Mouse (Mus musculus) thymus, postnatal 25 days (tissue): ENCODE results near the gene Trio.
A peak's percentile ranks its signal among the peaks of the same experiment; 100 is the strongest.

Experiments
- DNase-seq: peaks from one replicate; pipeline ENCODE4 v3.0.0; 2022

Trio gene

DNA sequence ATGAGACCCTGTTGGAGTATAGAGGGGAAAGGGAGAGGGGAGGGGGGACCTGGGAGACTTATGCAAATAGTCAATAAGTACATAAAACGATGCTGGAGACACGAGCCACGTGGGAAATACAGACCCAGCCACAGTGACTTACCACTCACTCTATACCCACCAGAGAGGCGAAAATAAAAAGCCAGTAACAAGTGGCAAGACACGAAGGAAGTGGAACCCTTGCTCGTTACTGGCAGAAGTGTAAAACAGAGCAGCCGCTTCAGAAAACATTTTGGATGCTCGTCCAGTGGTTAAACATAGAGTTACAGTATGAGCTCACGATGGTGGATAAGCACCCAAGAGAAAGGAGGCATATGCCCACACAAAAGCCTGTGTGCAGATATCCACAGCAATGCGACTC lies 9.0 kb upstream of the Trio start:
- no peak for DNase-seq

DNA sequence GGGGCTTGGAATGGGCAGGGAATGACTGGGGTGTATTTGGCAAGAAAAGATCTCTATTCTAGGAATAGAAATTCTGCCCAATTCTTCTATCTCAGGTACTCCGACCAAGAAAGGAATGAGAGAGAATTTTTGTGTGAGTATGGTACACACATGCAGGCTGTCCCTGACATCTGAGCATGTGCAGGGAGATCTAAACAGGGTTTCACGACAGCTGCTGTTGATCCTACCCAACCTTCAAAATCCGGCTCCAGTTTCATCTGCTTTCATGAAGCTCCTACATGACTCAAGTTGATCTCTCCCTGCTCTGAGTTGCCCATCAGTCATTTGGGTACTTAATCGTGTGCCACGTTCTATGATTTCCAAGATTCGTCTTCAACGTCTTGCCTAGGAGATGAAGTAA lies 3.7 kb upstream of the Trio start:
- no peak for DNase-seq

DNA sequence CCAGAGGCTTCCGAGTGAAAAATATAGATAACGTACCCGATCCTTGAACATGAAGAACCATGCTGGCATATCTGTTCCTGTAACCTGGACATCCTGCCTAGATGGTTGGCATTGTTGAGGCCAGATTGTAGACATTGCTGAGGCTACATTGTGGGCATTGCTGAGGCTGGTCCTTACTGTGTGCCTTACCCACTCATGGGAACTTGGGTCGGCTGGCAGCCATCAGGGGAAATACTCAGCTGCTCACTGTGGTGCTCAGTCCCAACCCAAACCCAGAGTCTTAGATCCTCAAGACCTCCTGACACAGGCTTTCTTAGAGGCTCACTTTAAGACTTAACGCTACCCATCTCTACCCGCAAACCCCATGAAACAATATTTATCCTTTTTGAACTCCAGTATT lies 2.9 kb upstream of the Trio start:
- no peak for DNase-seq

DNA sequence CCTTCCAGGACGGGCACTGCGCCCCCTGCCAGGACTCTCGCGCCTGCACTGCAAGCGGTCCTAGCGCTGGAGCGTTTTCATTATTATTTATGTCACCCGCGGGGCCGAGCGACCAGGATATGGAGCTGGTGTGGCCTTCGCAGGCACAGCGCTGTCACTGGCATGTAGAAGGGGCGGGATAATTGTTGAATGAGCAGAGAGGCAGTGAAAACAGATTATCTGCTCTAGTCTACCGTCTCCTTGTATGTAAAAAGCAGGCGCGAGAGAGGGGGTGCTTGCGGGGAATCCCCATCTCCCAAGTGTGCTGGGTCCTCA lies 476 bp upstream of the Trio start:
- no peak for DNase-seq

DNA sequence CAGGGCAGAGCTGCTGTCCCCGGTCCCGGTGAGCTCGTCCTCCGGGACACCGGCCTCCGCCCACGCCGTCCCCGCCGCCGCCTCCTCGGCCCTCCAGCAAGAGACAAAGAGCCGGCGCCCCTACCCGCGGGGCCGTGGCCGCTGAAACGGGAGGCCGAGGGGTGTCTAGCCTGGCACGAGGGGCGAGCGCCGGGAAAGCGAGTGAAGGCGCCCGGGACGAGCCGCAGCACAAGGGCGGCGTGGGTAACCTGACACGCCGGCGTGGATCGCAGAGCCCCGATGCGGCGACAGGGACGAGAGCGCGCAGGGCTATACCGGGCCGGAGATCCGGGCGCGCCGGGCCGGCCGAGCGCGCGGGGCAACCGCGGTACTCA lies 696 bp downstream of the Trio start:
- DNase-seq: peak; percentile 33

DNA sequence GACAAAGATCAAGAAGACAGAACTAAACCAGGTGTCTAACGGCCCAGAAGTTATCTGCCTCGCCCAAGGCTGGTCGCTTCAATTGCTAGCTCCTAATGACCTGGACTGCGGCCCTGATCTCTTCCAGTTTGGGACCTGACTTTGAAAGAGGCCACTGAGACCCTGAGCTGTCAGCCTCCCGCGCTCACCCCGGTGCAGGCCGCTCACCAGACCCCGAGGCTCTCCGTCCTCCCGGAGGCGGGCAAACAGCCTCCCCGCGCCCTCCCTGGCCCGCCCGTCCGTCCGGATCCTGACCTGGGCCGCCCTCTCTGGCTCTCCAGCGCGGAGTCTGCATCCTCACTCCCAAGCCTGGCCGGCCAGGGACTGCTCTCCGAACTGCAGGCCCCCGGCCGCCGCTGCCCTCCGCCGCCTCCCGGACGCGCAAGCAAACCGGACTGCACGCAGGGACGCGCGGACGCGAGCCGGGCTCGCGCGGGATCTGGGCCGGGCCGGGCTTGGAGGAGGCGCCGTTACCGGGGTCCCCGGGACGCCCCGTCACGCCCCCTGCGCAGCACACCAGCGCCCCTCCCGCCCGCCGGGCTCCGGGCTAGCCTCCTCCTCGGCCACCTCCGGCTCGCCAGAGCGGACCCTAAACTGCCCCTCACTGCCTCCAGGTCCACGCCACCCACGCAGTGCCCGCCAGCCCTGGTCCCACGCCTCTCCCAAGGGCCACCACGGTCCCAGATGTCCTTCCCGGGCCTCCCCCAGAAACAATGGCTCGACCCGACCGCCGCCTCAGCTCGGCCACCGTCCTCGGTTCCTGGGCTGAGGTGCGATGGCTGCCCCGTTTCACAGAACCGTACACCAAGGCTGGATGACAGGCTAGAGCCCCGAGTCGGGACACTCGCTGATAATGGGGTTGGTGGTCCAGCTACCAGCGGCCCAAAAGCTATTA lies 1.4 kb downstream of the Trio start:
- DNase-seq: peak; percentile 26

DNA sequence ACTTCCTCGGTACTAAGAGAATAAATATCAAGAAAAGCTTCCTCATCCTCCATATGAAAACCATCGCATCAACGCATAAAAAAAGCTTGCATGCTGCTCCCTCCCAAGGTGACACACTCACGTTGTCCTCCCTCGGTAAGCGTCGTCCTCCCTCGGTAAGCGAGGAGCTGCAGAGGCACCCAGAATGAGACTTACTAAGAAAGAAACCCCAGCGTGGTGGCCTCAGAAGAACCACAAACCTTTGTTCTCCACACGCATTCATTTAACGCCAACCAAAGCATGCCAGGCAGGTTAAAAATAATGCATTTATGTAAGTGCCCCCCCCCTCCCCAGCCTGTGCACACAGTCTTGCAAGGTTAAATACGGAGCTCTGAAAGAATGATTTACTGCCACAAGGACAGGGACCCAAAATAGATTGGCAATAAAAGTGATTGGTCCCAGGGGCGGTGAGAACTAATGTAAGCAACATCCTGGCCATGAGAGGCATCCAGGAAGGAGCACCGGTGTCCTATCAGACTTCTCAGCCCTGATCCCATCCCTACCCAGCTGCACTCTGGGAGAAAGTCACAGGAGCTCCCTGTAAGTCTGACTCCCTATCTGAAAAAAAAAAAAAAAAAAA lies 3.9 kb downstream of the Trio start:
- DNase-seq: peak; percentile 8

DNA sequence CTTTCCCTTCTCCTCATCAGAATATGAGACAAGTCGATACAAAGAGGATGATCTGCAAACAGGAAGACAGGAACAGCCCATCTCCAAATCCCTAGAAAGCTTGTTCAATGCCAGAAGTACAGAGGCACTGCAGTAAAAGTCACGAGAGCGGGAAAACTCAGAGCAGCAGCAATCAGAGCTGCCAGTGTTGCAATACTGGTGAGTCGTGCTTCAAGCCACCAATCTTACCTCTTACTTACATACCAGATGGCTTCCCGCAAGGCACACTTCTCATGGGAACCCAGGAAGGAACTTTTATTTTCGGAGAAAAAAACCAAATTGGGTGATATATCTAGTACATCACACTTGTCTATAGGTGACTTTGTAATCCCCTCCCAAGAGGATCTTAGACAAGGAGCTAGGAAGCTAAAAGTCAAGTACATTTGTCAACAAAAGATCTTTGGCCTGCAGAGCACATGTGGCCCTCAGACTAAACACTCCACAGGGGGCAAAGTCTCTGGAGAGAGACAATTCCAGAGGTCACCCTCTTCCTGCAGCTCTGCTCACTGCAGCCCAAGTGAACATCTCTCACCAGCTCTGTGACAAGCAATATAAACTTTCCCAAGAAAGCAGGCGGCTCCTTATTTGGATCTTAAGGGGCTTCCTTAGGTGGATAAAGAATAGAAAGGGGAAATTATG lies 6.1 kb downstream of the Trio start:
- no peak for DNase-seq

DNA sequence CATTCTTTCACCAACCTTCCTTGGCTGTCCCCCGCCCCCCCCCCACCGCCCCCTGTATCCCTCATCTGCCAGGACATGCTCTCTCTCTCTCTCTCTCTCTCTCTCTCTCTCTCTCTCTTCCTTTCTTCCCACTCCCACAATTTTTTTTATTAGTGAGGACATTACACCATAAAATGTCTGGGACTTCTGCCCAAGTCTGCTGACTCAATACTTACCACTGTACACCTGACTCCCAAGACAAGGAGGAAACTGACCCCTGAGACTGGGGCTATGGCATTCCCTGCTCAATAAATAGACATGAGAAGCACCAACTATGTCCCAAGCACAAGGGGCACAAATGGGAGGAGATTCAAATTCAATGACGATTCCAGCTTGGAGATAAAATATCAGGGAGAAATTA lies 18.1 kb downstream of the Trio start:
- DNase-seq: no peak

DNA sequence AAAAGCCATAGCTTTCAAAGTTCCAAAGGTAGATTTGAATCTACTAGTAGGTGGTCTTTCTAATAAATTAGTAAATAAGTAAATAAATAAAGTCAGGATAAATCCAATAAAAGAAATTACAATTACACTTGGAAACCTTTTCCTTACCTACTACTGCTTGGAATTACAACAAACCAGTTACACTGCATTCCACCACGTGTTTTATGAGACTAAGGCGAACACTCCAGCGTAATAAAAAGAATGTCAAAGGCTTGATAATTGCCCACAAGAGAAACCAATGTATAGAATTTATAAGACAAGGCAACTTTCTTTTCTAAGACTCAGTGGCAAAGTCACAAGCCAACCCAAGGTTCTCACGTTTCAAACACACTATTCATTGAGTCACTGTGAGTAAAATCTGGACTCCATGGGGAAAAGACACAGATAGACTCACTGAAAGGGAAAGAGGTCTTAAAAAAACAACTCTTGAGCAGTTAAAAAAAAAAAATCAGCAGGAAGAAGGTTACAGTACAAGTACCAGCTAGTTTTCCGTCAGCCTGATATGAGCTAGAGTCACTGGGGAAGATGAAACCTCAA lies 21.4 kb downstream of the Trio start:
- DNase-seq: no peak

DNA sequence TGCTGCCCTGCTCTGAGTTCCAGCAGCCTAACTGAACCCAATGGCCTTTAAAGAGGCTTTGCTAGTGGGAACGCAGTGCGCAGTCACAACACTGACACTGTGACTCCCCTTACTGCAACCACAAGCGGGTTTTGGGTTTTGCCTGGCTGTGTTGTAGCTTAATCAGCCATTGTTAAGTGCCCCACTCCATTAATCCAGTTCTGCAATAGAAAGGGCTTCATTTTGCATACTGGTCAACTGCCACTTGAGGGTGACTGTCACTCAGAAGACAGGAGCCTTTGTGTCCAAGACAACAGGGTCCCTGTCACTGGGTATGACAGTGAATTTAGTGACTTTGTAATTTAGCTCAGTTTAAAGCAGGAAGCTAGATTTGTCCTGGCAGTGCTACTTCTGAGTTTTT lies 23.1 kb downstream of the Trio start:
- no peak for DNase-seq

DNA sequence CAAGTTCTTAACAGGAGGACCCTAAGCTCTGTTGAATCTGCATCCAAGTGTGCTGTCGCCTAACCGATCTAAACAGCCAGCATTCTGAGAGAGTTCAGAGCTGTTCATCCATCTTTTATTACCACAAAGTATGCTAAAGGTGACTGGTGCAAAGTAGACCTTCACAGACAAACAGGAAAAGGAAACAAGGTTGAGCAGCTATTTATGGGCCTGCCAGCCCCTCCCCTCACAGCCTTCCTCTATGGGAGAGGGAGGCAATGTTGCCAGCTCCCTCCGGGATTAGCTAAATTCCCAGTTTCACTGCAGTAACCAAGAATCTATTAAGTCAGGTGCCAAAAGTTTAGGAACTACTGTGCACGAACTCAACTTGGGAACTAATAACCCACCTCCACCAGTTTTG lies 24.3 kb downstream of the Trio start:
- no peak for DNase-seq

DNA sequence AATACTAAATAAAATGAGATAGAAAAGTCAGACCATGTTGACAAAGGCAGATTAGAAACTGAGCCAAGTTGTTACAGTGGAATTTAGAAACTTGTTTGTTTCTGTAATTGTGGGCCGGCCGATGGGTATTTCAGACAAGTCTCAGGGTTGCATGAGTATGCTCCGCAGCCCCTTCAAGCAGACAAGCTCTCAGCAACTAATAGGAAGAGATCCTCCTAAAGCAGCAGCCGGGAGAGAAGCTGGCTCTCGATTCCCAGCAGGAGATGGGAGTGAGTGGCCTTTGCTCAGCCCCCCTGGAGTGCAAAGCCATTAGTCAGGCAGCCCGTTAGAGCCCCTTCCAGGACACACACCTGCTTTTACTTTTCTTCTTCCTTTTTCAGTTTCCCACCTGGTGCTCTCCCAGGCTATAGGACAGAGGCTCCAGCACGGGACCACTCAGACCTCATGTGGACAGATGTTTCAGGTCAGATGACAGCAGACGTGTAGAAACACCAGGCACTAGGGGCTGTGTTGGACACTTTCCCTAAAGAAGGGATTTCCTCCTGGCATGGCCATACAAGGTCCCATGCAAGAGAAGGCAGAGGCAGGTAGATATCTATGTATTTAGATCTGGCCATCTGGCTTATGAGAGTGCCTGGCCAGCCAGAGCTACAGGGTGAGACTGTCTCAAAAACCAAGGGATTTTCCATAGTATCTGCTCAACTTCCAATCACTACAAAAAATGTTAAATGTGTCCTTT lies 26.9 kb downstream of the Trio start:
- DNase-seq: no peak

DNA sequence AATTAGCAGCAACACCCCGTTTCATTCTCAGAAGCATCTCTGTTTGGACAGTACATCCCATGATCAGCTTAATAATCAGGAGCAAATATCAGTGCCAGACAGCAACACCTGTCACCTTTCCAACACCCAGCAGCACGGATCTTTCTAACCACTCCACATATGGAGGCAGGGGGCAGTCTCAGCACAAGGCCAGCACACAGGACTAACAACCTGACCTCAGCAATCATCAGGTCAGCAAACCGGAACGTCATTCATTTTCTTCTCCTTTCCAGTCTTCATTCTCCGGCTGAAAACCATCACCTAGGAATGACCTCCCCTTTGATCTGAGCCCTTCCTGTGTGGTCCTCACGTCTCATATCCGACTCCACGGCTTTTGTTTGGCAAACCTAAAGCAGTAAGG lies 27.7 kb downstream of the Trio start:
- DNase-seq: no peak

DNA sequence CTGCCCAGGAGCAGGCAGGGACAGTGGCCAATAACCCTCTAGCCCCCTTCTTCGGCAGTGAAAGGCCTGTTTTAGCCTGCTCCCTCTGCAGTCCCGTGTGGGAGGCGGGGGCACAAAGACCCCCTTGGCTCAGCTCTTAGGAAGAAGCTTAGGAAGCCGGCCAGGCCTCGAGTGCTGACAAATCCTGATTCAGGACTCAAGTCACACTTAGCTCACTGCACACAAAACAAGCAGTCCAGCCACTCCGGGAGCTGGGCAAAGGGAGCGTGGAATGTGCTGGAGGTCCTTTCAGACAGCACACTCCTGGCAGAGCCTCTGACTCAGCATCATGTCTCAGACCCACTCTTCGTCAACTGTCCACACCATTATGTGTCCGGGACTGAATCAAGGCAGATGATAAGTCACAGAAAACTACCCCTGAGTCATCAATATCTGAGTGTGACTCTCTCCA lies 28.2 kb downstream of the Trio start:
- no peak for DNase-seq

DNA sequence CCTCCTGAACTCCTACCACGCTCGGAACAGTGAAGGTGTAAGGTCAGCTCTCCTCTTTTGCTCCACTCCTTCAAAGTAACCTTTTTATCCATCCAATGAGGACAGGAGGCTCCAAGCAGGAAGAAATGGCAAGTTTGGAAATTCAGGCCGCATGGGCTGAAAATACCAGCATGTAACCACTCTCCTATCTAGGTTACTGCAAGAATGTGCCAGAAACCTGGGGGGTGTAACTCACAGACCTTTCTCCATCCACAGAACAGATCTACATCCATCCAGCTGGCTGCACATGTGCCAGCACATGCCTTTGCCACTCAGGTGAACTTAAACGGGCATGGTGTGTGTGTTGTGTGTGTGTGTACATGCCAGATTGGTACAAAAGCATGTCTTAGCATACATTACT lies 28.9 kb downstream of the Trio start:
- no peak for DNase-seq

DNA sequence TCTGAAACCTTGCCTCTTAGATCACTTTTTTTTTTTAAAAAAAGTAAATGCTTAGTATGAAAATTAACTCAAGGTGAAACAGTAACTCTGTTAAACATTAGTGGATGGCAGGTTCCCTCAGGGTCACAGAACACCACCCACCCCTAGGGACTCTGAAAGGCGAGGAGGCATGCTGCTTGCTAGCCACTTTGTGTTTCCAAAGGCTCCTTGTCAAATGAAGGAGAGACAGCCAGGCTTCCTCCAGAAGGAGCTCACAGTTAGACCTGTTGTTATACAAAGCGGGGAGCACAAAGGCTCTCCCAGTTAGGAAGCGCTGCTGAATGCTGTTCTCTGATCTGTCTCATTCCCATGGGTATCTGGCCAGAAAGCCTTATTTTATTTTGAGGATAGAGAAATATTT lies 30.2 kb downstream of the Trio start:
- no peak for DNase-seq

DNA sequence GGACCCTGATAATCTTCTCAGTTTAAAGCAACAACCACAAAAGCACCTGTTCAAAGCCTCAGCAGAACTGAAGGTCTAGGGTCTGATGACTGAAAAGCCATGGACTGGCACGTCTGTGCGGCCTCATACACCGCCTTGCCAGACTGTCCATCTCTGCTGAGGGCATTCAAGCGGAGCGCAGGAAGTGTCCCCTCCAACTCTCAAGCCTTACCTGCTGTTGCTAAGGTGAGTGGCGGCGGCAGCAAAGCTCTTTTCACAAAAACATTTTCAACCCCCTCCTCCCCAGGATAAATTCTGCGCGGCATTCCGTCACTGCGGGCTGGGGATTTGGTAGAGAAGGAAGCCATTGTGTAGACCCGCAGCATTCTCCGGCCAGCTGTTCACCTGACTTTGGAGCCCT lies 30.8 kb downstream of the Trio start:
- DNase-seq: no peak

DNA sequence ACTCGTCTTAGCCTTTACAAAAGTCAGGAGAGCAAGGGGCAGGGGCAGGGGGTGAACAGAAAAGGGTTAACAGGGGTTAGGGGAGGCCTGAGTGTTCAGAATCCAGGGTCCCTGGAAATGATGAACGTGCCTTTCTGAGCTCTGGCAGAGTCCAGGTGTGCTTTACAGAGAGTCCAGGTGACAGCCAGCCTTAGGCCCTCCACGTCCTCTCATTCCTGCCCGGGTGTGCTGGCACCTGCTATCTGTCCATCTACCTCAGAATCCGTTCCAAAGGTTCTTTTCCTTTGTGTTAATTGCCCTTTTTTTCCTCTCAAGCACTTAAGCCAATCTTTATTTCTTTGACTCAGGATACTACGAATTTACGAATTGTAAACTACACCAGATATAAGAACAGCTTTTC lies 32.1 kb downstream of the Trio start:
- no peak for DNase-seq

DNA sequence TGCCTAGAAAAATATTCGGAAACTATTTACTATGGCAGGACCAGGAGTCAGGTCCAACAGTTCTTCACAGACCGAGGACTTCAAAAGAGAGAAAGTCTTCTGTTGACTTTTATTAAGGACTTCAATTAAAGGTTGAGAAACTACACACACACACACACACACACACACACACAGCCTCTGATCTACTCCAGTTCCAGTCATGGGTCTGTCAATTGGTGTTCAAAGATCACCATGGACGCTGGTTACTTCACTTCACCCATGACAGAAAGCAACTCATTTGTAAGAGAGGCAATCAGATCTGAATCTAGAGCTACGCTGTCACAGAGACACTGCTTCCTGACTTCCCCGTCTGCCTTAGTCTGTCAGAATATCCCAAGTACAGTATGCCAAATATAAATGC lies 33.1 kb downstream of the Trio start:
- no peak for DNase-seq

DNA sequence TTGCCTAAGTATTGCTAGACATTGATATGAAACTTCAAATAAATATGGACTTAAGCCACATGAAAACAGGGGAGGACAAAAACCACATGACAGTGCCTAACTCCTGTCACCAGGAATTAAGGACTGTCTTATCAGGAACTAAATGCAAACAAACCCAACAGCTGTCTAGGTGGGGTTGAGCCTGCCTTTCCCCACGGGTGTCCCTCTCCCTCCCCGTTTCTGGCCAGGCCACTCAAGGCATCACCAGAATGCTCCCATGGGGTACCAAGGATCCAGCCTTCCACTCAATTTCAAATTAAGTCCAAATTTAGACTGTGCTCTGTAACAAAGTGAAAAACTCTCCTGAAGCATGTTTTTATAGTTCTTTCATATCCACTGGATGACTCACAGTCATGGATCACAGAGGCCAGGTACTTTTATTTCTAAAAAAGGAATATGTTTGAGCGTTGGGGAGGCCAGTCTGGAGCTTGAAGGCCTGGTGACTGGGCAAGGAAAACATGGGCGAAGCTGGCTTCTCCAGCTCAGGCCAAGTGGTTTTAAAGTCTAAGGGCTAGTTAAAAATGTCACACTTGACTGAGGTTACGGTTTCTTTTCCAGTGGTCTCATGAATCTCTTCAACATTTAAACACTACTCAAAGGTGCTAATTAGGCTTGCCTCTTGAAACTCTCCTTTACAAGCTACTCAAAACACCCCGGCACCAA lies 33.6 kb downstream of the Trio start:
- DNase-seq: no peak

DNA sequence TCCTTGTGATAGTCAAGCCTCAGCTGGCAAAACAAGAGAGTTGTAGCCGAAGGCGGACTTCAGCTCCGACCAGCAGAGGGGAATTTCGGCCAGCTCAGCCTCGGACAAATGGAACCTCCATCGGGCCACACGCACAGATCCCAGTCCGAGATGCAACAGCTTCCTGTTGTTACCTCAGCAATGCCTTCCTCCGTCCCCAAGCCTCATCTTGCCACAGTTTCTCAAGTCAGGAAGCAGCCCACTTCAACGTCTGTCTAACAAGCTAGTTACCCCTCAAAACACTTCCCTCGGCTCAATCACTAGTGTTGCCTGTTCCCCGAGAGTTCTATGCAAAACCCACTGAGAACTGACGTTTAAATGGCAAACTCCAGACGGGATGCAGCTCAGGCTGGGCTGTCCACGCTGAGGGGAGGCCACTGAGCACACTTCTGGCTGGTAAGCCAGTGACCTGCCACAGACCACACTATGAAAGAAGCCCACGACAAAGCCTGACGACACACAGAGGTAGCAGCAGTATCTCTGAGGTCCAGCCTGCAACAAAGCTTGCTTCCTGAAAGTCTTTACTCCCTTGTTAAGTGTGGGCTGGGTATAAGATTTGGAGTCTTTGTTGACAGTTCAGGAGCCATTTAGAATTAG lies 34.5 kb downstream of the Trio start:
- no peak for DNase-seq
